Comparison of ENCODE assay signal across 8 mouse cellular contexts in the genomic region with DNA sequence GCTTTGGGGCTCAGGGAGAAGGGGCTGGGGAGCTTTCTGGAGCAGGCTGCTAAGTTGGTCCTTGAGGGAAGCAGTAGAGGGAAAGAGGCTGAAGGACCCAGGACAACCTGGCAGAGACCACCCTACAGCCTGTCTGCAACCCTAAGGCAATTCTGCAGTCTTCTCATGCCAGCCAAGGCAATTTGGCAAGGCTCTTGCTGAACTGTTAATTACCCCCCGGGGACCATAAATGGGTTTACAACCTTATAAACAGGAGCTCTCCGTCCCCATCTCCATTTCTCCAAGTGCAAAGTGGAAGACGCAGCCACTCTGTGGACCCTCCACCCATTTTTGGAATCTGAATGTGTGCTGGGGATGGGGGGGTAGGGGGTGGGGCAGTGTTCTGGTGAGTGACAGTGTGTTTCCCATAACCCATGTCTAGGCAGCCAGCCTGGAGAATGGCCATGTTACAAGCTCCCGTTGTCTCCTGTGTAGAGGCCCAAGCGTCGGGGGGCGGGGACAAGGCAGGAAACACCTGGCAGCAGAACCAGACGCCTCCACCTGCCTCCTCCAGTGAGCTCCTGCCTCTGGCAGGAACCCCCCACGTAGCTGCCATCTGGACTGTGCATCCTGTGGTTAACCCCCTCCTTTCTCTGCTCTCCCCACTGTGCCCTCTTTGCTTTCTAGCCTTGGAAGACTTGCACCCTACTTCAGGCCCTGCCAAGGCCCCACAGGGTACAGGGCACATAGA. TPM values are rescaled to one million over a fixed set of nuclear protein-coding genes. Genes with fewer than 3 reads are reported as not detected.
DNase-seq lines count a peak whose midpoint lies in the region; ATAC-seq and TF ChIP-seq lines count a peak whose summit lies in the region.

No protein-coding gene starts in this region.

- peaks cover 2% of the 10 kb centered on the region; the same call in 1 of the 2 replicates for H3K4me1 ChIP-seq in bone marrow, adult 2 months (ENCODE audit: control insufficient read depth, insufficient read depth, low read length)
- H3K4me1 ChIP-seq in forebrain, embryonic 10.5 days = peaks cover 37% of the 10 kb centered on the region
- peaks cover 42% of the 10 kb centered on the region for H3K4me1 ChIP-seq in limb, embryonic 11.5 days (ENCODE audit: control insufficient read depth, insufficient read depth, low read length)

- peak overlapping the region; percentile 33; the same call in 1 of the 2 replicates for H3K27ac ChIP-seq in bone marrow, adult 2 months (ENCODE audit: control insufficient read depth, insufficient read depth, low read depth, low read length, poor library complexity)
- H3K27ac ChIP-seq in forebrain, embryonic 10.5 days = peak overlapping the region; percentile 64
- H3K27ac ChIP-seq in limb, embryonic 11.5 days (replicated peaks; ENCODE audit: low read depth, low read length) = peak overlapping the region; percentile 88

- no peak for TF ChIP-seq POLR2A in bone marrow, adult 2 months (IDR thresholded peaks at IDR 0.05; ENCODE audit: borderline replicate concordance, control insufficient read depth, low read depth, low read length)

- H3K4me3 ChIP-seq in bone marrow, adult 2 months (replicated peaks; ENCODE audit: control insufficient read depth, low read depth, low read length) = no peak overlapping the region
- no peak overlapping the region for H3K4me3 ChIP-seq in forebrain, embryonic 10.5 days
- no peak overlapping the region for H3K4me3 ChIP-seq in limb, embryonic 11.5 days (ENCODE audit: low read depth, low read length)

- 2% methylated on average over 9 of the region's 9 CpGs for WGBS in bone marrow, adult 2 months
- whole genome bisulfite sequencing in forebrain, embryonic 10.5 days = 43% methylated on average over 9 of the region's 9 CpGs
- WGBS in limb, embryonic 11.5 days = under 1% methylated on average over 9 of the region's 9 CpGs

- no peaks in the 10 kb centered on the region for H3K36me3 ChIP-seq in forebrain, embryonic 10.5 days (replicated peaks)
- no peaks in the 10 kb centered on the region for H3K36me3 ChIP-seq in limb, embryonic 11.5 days (ENCODE audit: control insufficient read depth, insufficient read depth, low read length)

- no peak for TF ChIP-seq CTCF in bone marrow, adult 2 months (IDR thresholded peaks at IDR 0.05; ENCODE audit: control insufficient read depth, insufficient read depth, low read length)

- DNase-seq in kidney, postnatal 10 days = peak; percentile 57
- no peak for DNase-seq in kidney, adult 8-10 months
- no peak for DNase-seq in forebrain, embryonic 10.5 days (ENCODE audit: extremely low spot score, low spot score)
- peak; percentile 90 for DNase-seq in limb, embryonic 11.5 days (ENCODE audit: low spot score)
- no peak for DNase-seq in ovary, adult 18-20 months (ENCODE audit: low spot score)
- no peak for DNase-seq in gastrocnemius, adult 18-20 months (ENCODE audit: low spot score)

- peak overlapping the region; percentile 35; the same call in 1 of the 2 replicates for H3K9ac ChIP-seq in limb, embryonic 11.5 days (ENCODE audit: low read length)

- H3K4me2 ChIP-seq in limb, embryonic 11.5 days (ENCODE audit: low read depth, severe bottlenecking) = peak overlapping the region; percentile 21; the same call in 1 of the 2 replicates

- peak; percentile 92 for ATAC-seq in limb, embryonic 11.5 days (ENCODE audit: insufficient number of reproducible peaks, low FRiP score, low TSS enrichment, low read depth)
- ATAC-seq in neutrophil, adult 5-6 weeks (ENCODE audit: extremely low read depth, insufficient number of reproducible peaks, low FRiP score, poor library complexity, severe bottlenecking) = peak; percentile 79

- H3K27me3 ChIP-seq in forebrain, embryonic 10.5 days (ENCODE audit: poor library complexity, severe bottlenecking) = no peaks in the 10 kb centered on the region
- no peaks in the 10 kb centered on the region for H3K27me3 ChIP-seq in limb, embryonic 11.5 days (ENCODE audit: control insufficient read depth, insufficient read depth, low read length)

- no peaks in the 10 kb centered on the region for H3K9me3 ChIP-seq in forebrain, embryonic 10.5 days
- no peaks in the 10 kb centered on the region for H3K9me3 ChIP-seq in limb, embryonic 11.5 days (ENCODE audit: control insufficient read depth, low read length)

RNA-seq across cellular contexts. Expression of gene Fam163b, which starts 20.5 kb away (rescaled TPM):
- polyA plus RNA-seq in bone marrow, adult 2 months (2011; ENCODE audit: insufficient read depth, insufficient read length, low replicate concordance, missing spikeins) = not detected in 2 replicates
- 0.05 and 0.16 TPM in 2 replicates for polyA plus RNA-seq in forebrain, embryonic 10.5 days (2016; fragmentation: Nextera tagmentation; extraction: Ambion mirVana)
- polyA plus RNA-seq in limb, embryonic 11.5 days (2014; fragmentation: Nextera tagmentation; extraction: Ambion mirVana) = 0.71 and 1.3 TPM in 2 replicates
- total RNA-seq in neutrophil, adult 5-6 weeks (2017) = not detected in 2 replicates
- total RNA-seq in gastrocnemius, adult 18-20 months (2021) = not detected

RNA-seq across cellular contexts. Expression of gene Adamtsl2, which starts 42.6 kb away (rescaled TPM):
- polyA plus RNA-seq in bone marrow, adult 2 months (2011; ENCODE audit: insufficient read depth, insufficient read length, low replicate concordance, missing spikeins) = 0.85 TPM in 1 of 2 replicates, not detected in the other
- polyA plus RNA-seq in forebrain, embryonic 10.5 days (2016; fragmentation: Nextera tagmentation; extraction: Ambion mirVana) = 3.8 and 5.3 TPM in 2 replicates
- polyA plus RNA-seq in limb, embryonic 11.5 days (2014; fragmentation: Nextera tagmentation; extraction: Ambion mirVana) = 9.4 and 10.2 TPM in 2 replicates
- not detected in 2 replicates for total RNA-seq in neutrophil, adult 5-6 weeks (2017)
- 1 to 10 TPM; 2.7 to 6.9 TPM for total RNA-seq in gastrocnemius, adult 18-20 months (2021)

RNA-seq across cellular contexts. Expression of gene Dbh, which starts 43.2 kb away (rescaled TPM):
- not detected in 2 replicates for polyA plus RNA-seq in bone marrow, adult 2 months (2011; ENCODE audit: insufficient read depth, insufficient read length, low replicate concordance, missing spikeins)
- not detected in 2 replicates for polyA plus RNA-seq in forebrain, embryonic 10.5 days (2016; fragmentation: Nextera tagmentation; extraction: Ambion mirVana)
- 0.05 TPM in 1 of 2 replicates, not detected in the other for polyA plus RNA-seq in limb, embryonic 11.5 days (2014; fragmentation: Nextera tagmentation; extraction: Ambion mirVana)
- total RNA-seq in neutrophil, adult 5-6 weeks (2017) = not detected in 2 replicates
- not detected for total RNA-seq in gastrocnemius, adult 18-20 months (2021)

RNA-seq across cellular contexts. Expression of gene Mymk, which starts 49.8 kb away (rescaled TPM):
- not detected in 2 replicates for polyA plus RNA-seq in bone marrow, adult 2 months (2011; ENCODE audit: insufficient read depth, insufficient read length, low replicate concordance, missing spikeins)
- not detected in 2 replicates for polyA plus RNA-seq in forebrain, embryonic 10.5 days (2016; fragmentation: Nextera tagmentation; extraction: Ambion mirVana)
- 5.7 and 6.2 TPM in 2 replicates for polyA plus RNA-seq in limb, embryonic 11.5 days (2014; fragmentation: Nextera tagmentation; extraction: Ambion mirVana)
- total RNA-seq in neutrophil, adult 5-6 weeks (2017) = not detected in 2 replicates
- total RNA-seq in gastrocnemius, adult 18-20 months (2021) = under 1 TPM; 0.18 to 0.21 TPM

Comparison
In these comparisons a context has a peak if more than half of its experiments do, and no peak if none do; other contexts are left out.
1. DNase-seq: peak in kidney, postnatal 10 days (single experiment) and limb, embryonic 11.5 days (single experiment); none in kidney, adult 8-10 months (0 of 2), forebrain, embryonic 10.5 days (single experiment), ovary, adult 18-20 months (single experiment) and gastrocnemius, adult 18-20 months (single experiment).
2. H3K27ac ChIP-seq: peak in every context shown above with its lines; median percentile 88 in limb, embryonic 11.5 days; 64 in forebrain, embryonic 10.5 days; 33 in bone marrow, adult 2 months.